Mouse (Mus musculus) midbrain, embryonic 14.5 days (tissue): ENCODE measurements around the gene Rgs8. TPM values are rescaled to one million over a fixed set of nuclear protein-coding genes. Genes with fewer than 3 reads are reported as not detected.

Source experiments
- ATAC-seq: fragments of 200-750 bp; cut with Nextera tagmentation; 2 replicates; pipeline ENCODE4 v1.8.0; 2017; ENCODE audit warnings: moderate number of reproducible peaks, moderate library complexity; ENCODE audit not compliant: low FRiP score, low TSS enrichment
- DNase-seq: peaks from one replicate; pipeline ENCODE4 v3.0.0-alpha.2; 2015
- H3K27ac ChIP-seq: fragments of 300-500 bp; sonication (generic); replicated peaks from 2 replicates; pipeline ENCODE4 v1.5.1; 2014; ENCODE audit warnings: mild to moderate bottlenecking, low read depth, low read length, moderate library complexity
- H3K27me3 ChIP-seq: fragments of 300-500 bp; sonication (generic); 2 replicates; pipeline ENCODE4 v1.6.1; 2014; ENCODE audit warnings: low read length, control low read depth, mixed read lengths; ENCODE audit not compliant: control insufficient read depth, insufficient read depth
- H3K36me3 ChIP-seq: fragments of 300-500 bp; sonication (generic); 2 replicates; pipeline ENCODE4 v1.6.1; 2014; ENCODE audit warnings: low read length, control low read depth; ENCODE audit not compliant: control insufficient read depth, insufficient read depth
- H3K4me1 ChIP-seq: fragments of 300-500 bp; sonication (generic); 2 replicates; pipeline ENCODE4 v1.6.1; 2014; ENCODE audit warnings: mild to moderate bottlenecking, antibody characterized with exemption, low read length, control low read depth; ENCODE audit not compliant: control insufficient read depth, insufficient read depth
- H3K4me2 ChIP-seq: fragments of 300-500 bp; sonication (generic); 2 replicates; pipeline ENCODE4 v1.6.1; 2014; ENCODE audit warnings: mild to moderate bottlenecking, low read length, moderate library complexity
- H3K4me3 ChIP-seq: fragments of 300-500 bp; sonication (generic); replicated peaks from 2 replicates; pipeline ENCODE4 v1.5.1; 2014; ENCODE audit warnings: low read depth, low read length
- H3K9ac ChIP-seq: fragments of 300-500 bp; sonication (generic); replicated peaks from 2 replicates; pipeline ENCODE4 v1.6.1; 2014; ENCODE audit warnings: mild to moderate bottlenecking, low read length, moderate library complexity
- H3K9me3 ChIP-seq: fragments of 300-500 bp; sonication (generic); 2 replicates; pipeline ENCODE4 v1.6.1; 2016; ENCODE audit warnings: low read length, control low read depth, mixed read lengths; ENCODE audit not compliant: control insufficient read depth
- WGBS: fragments of 180-500 bp; shearing (Covaris S2); extraction: QIAGEN DNeasy Blood & Tissue Kit; methylation state at CpG from one replicate; pipeline ENCODE4 v1.1.7; 2014; 5-methylcytosine and 5-hydroxymethylcytosine counted together
- polyA plus RNA-seq: library from polyadenylated mRNA; unstranded; fragments of >200 nt; fragmentation: Nextera tagmentation; extraction: Ambion mirVana; gene quantifications from 2 replicates; pipeline ENCODE4 v1.2.1, GENCODE M21; 2014

Gene Rgs8
- polyA plus RNA-seq, 1 experiment from 2014 or later: 30.4 TPM

GRCm38 (mm10) chr1:153739437-153740015, 86.7 kb downstream of the Rgs8 start:
- WGBS: 20% methylated on average over 13 of the region's 13 CpGs
- no peak overlapping the region for H3K27ac ChIP-seq
- H3K27me3 ChIP-seq: peaks cover 2% of the 10 kb centered on the region
- 0 out of 2 replicates have a peak, but pooled peaks cover 3% of the 10 kb centered on the region for H3K36me3 ChIP-seq
- H3K4me1 ChIP-seq: peaks cover 40% of the 10 kb centered on the region
- H3K9ac ChIP-seq: no peak overlapping the region
- no peaks in the 10 kb centered on the region for H3K9me3 ChIP-seq
- peak overlapping the region; percentile 41 for H3K4me3 ChIP-seq
- DNase-seq (peak; percentile 40), ATAC-seq (no peak)
- H3K4me2 ChIP-seq: peak overlapping the region; percentile 81

- 0 out of 2 replicates have a peak, but pooled peaks cover 3% of the 10 kb centered on the region for H3K36me3 ChIP-seq
- no peaks in the 10 kb centered on the region for H3K9me3 ChIP-seq
- peak within 1 kb of the TSS; percentile 41 for H3K4me3 ChIP-seq
- peaks cover 40% of the 10 kb centered on the region for H3K4me1 ChIP-seq
- H3K4me2 ChIP-seq: peak within 1 kb of the TSS; percentile 81
- H3K27me3 ChIP-seq: peaks cover 2% of the 10 kb centered on the region
- WGBS: under 1% methylated on average over 28 of the region's 28 CpGs
- no peak within 1 kb of the TSS for H3K27ac ChIP-seq
- H3K9ac ChIP-seq: peak within 1 kb of the TSS; percentile 44
- ATAC-seq (peak; percentile 79), DNase-seq (peak; percentile 91)
Measured at GRCm38 (mm10) chr1:153740145-153740544, 87.3 kb downstream of the Rgs8 start, which contains the start of gene Rgs16. Gene Rgs16, plus strand, starts transcription at chr1:153740349.

DNA sequence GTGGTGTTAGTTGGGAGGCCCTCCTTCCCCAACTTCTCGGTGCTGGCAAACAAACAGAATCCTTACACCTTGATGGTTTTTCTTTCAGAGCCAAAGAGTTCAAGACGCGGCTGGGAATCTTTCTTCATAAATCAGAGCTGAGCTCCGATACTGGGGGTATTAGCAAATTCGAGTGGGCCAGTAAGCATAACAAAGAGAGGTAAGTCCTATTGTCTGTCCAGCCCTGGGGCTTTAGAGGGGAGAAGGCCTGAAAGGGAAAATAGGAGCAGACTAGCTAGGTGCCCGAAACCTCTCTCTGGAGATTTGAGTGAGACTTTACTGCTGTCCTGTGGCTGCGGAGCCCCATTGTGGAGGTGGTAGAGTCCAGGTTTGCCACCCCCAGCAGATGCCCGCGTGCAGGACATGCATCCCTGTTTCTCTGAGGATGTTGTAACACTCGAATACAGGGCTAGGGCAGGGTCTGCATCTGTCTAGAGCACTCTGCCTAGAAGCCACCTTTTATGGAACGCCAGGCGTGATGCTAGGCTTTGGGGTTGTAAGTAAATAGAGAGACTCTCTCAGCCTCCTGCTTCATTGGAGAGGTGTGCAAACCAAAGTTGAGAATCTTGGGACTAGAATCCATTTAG, 88.1 kb downstream of the Rgs8 start:
- WGBS: 21% methylated on average over 12 of the region's 12 CpGs
- ATAC-seq (no peak), DNase-seq (peak; percentile 40)
- Histone ChIP-seq H3K27me3 (peaks cover 2% of the 10 kb centered on the region), H3K4me3 (peak overlapping the region; percentile 41), H3K4me2 (peak overlapping the region; percentile 81), H3K9ac (peak overlapping the region; percentile 44), H3K36me3 (0 out of 2 replicates have a peak, but pooled peaks cover 3% of the 10 kb centered on the region), H3K9me3 (no peaks in the 10 kb centered on the region), H3K4me1 (peaks cover 40% of the 10 kb centered on the region), H3K27ac (no peak overlapping the region)

- no peak for ATAC-seq
- 58% methylated on average over 18 of the region's 18 CpGs for WGBS
- Histone ChIP-seq H3K9ac (peak overlapping the region; percentile 12; the same call in 1 of the 2 replicates), H3K4me2 (peak overlapping the region; percentile 81), H3K27me3 (peaks cover 2% of the 10 kb centered on the region), H3K9me3 (no peaks in the 10 kb centered on the region), H3K36me3 (0 out of 2 replicates have a peak, but pooled peaks cover 3% of the 10 kb centered on the region), H3K4me1 (peaks cover 36% of the 10 kb centered on the region), H3K4me3 (peak overlapping the region; percentile 41), H3K27ac (no peak overlapping the region)
- no peak for DNase-seq
Measured at GRCm38 (mm10) chr1:153741551-153742316, 88.9 kb downstream of the Rgs8 start.

DNA sequence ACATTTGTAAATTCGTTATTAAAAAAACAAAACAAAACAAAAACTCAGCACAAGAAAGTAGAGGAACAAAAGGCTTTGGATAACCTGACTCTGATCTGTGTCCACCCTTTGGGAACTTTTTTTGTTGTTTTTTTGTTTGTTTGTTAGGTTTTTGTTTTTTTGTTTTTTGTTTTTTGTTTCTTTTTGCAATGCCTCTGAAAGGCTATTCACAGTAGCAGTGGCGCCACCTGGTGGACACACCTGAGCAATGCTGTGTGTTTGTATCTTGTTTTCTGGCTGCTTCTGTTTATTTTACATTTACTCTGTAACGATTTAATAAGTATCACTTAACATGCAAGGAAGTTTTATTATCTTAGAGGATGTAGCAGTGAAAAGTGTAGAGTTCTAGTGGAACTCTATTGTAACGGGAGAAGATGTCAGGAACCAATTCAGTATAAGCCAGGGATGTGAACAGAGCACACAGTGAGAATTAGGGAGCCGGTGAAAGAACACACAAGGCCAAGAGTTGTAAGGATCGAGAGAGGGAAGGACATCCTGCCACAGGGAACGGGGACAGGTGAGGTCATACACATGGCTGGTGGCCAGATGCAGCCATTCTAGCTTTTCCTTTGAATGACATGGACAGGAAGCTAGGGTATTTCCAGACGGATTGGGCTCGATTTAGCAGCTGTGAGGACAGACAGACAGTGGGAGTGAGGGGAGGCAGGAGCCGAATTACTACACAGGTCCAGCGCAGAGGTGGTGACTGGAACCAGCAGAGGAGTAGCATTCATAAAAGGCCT, 89.7 kb downstream of the Rgs8 start:
- WGBS: 63% methylated on average over 11 of the region's 11 CpGs
- Histone ChIP-seq H3K4me1 (peaks cover 28% of the 10 kb centered on the region), H3K9ac (peak overlapping the region; percentile 14; the same call in 1 of the 2 replicates), H3K27me3 (peaks cover 2% of the 10 kb centered on the region), H3K9me3 (no peaks in the 10 kb centered on the region), H3K27ac (no peak overlapping the region), H3K4me2 (peak overlapping the region; percentile 81), H3K36me3 (0 out of 2 replicates have a peak, but pooled peaks cover 3% of the 10 kb centered on the region), H3K4me3 (peak overlapping the region; percentile 41)
- ATAC-seq (no peak), DNase-seq (peak; percentile 92)

GRCm38 (mm10) chr1:153746119-153746670, 93.4 kb downstream of the Rgs8 start:
- H3K4me3 ChIP-seq: no peak overlapping the region
- 0 out of 2 replicates have a peak, but pooled peaks cover 3% of the 10 kb centered on the region for H3K36me3 ChIP-seq
- H3K4me1 ChIP-seq: peaks cover 28% of the 10 kb centered on the region
- no peaks in the 10 kb centered on the region for H3K27me3 ChIP-seq
- H3K4me2 ChIP-seq: no peak overlapping the region
- H3K27ac ChIP-seq: no peak overlapping the region
- H3K9ac ChIP-seq: no peak overlapping the region
- H3K9me3 ChIP-seq: no peaks in the 10 kb centered on the region
- peak; percentile 54 for DNase-seq
- 65% methylated on average over 14 of the region's 14 CpGs for WGBS
- ATAC-seq: no peak

DNA sequence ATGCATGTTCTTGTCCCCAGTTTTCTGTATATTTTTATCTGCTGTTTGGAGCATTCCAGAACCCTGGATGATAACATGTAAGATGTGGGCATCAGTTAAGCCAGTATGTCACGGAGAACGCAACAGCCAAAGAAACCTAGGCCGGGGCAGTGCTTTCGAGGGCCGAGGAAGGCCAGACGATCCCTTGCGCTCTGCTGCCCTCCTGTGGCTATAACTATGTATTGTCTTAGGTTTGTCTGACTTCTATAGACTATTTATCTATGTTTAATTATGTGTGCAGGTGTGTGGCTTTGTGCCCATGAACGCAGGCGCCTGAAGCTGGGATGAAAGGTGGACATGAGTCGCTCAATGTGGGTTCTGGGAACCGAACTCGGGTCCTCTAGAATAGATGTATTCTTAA, 93.9 kb downstream of the Rgs8 start:
- Histone ChIP-seq H3K27me3 (no peaks in the 10 kb centered on the region), H3K9me3 (no peaks in the 10 kb centered on the region), H3K36me3 (0 out of 2 replicates have a peak, but pooled peaks cover 3% of the 10 kb centered on the region), H3K27ac (no peak overlapping the region), H3K9ac (no peak overlapping the region), H3K4me1 (peaks cover 29% of the 10 kb centered on the region), H3K4me2 (no peak overlapping the region), H3K4me3 (no peak overlapping the region)
- peak; percentile 93 for DNase-seq
- ATAC-seq: no peak
- 2% methylated on average over 12 of the region's 12 CpGs for WGBS
